Mouse (Mus musculus): ENCODE data around the gene Nrsn1. TPM values are rescaled to one million over a fixed set of nuclear protein-coding genes. Genes with fewer than 3 reads are reported as not detected.

Gene Nrsn1
- total and polyA plus RNA-seq, 2 experiments from 2014 or later, result 26.2 to 75.7 TPM

GRCm38 (mm10) chr13:25269039-25269438 is 1.3 kb downstream of the Nrsn1 start:
- Histone ChIP-seq H3K27ac (no peak overlapping the region; the same call in 1 of the 2 replicates), H3K9me3 (ENCODE audit: low read length) (no peaks in the 10 kb centered on the region), H3K36me3 (ENCODE audit: insufficient read depth, low read length) (no peaks in the 10 kb centered on the region), H3K27me3 (ENCODE audit: insufficient read depth, low read length) (no peaks in the 10 kb centered on the region), H3K4me2 (ENCODE audit: low read depth, low read length) (peak overlapping the region; percentile 63), H3K4me1 (ENCODE audit: insufficient read depth, low read length) (no peaks in the 10 kb centered on the region), H3K4me3 (ENCODE audit: low read length) (peak overlapping the region; percentile 50), H3K9ac (replicated peaks; ENCODE audit: low read length) (peak overlapping the region; percentile 44; the same call in 1 of the 2 replicates)
- TF ChIP-seq CTCF (IDR thresholded peaks at IDR 0.05; ENCODE audit: low read depth), result no peak
- WGBS, result 10% methylated on average over 2 of the region's 2 CpGs
- ATAC-seq, result no peak
- peak; percentile 64 for DNase-seq (ENCODE audit: low spot score)

GRCm38 (mm10) chr13:25262748-25263147 is 7.6 kb downstream of the Nrsn1 start:
- H3K9ac ChIP-seq (replicated peaks; ENCODE audit: low read length), result no peak overlapping the region
- DNase-seq (ENCODE audit: low spot score) (no peak), ATAC-seq (no peak)
- WGBS, result 76% methylated on average over 4 of the region's 4 CpGs
- no peaks in the 10 kb centered on the region for H3K9me3 ChIP-seq (ENCODE audit: low read length)
- no peaks in the 10 kb centered on the region for H3K36me3 ChIP-seq (ENCODE audit: insufficient read depth, low read length)
- no peak for TF ChIP-seq CTCF (IDR thresholded peaks at IDR 0.05; ENCODE audit: low read depth)
- no peak overlapping the region for H3K4me2 ChIP-seq (ENCODE audit: low read depth, low read length)
- H3K4me1 ChIP-seq (ENCODE audit: insufficient read depth, low read length), result no peaks in the 10 kb centered on the region
- no peak overlapping the region for H3K27ac ChIP-seq
- no peak overlapping the region for H3K4me3 ChIP-seq (ENCODE audit: low read length)
- H3K27me3 ChIP-seq (ENCODE audit: insufficient read depth, low read length), result no peaks in the 10 kb centered on the region

GRCm38 (mm10) chr13:25257608-25258007 is 12.7 kb downstream of the Nrsn1 start:
- Histone ChIP-seq H3K9me3 (ENCODE audit: low read length) (no peaks in the 10 kb centered on the region), H3K4me1 (ENCODE audit: insufficient read depth, low read length) (no peaks in the 10 kb centered on the region), H3K4me3 (ENCODE audit: low read length) (no peak overlapping the region), H3K27me3 (ENCODE audit: insufficient read depth, low read length) (no peaks in the 10 kb centered on the region), H3K27ac (no peak overlapping the region), H3K4me2 (ENCODE audit: low read depth, low read length) (no peak overlapping the region), H3K9ac (replicated peaks; ENCODE audit: low read length) (no peak overlapping the region), H3K36me3 (ENCODE audit: insufficient read depth, low read length) (no peaks in the 10 kb centered on the region)
- DNase-seq (ENCODE audit: low spot score), result peak; percentile 29
- no peak for TF ChIP-seq CTCF (IDR thresholded peaks at IDR 0.05; ENCODE audit: low read depth)
- peak; percentile 66; the same call in 1 of the 2 replicates for ATAC-seq
- 64% methylated on average over 6 of the region's 6 CpGs for WGBS

- TF ChIP-seq CTCF (IDR thresholded peaks at IDR 0.05; ENCODE audit: low read depth), result no peak
Measured at GRCm38 (mm10) chr13:25254478-25255263, 15.6 kb downstream of the Nrsn1 start.

GRCm38 (mm10) chr13:25251893-25252292 is 18.4 kb downstream of the Nrsn1 start:
- Histone ChIP-seq H3K4me1 (ENCODE audit: insufficient read depth, low read length) (no peaks in the 10 kb centered on the region), H3K36me3 (ENCODE audit: insufficient read depth, low read length) (no peaks in the 10 kb centered on the region), H3K4me3 (ENCODE audit: low read length) (no peak overlapping the region), H3K4me2 (ENCODE audit: low read depth, low read length) (no peak overlapping the region), H3K27me3 (ENCODE audit: insufficient read depth, low read length) (no peaks in the 10 kb centered on the region), H3K9me3 (ENCODE audit: low read length) (no peaks in the 10 kb centered on the region), H3K27ac (no peak overlapping the region), H3K9ac (replicated peaks; ENCODE audit: low read length) (no peak overlapping the region)
- 53% methylated on average over 1 of the region's 1 CpGs for WGBS
- no peak for TF ChIP-seq CTCF (IDR thresholded peaks at IDR 0.05; ENCODE audit: low read depth)
- no peak for DNase-seq (ENCODE audit: low spot score)
- ATAC-seq, result no peak

More at GRCm38 (mm10) chr13:25254478-25255263, 15.6 kb downstream of the Nrsn1 start:
- Histone ChIP-seq H3K27me3 (ENCODE audit: insufficient read depth, low read length) (no peaks in the 10 kb centered on the region), H3K9me3 (ENCODE audit: low read length) (no peaks in the 10 kb centered on the region), H3K9ac (replicated peaks; ENCODE audit: low read length) (no peak overlapping the region), H3K36me3 (ENCODE audit: insufficient read depth, low read length) (no peaks in the 10 kb centered on the region), H3K4me2 (ENCODE audit: low read depth, low read length) (no peak overlapping the region), H3K4me1 (ENCODE audit: insufficient read depth, low read length) (no peaks in the 10 kb centered on the region), H3K4me3 (ENCODE audit: low read length) (no peak overlapping the region), H3K27ac (no peak overlapping the region)
- ATAC-seq (no peak), DNase-seq (ENCODE audit: low spot score) (no peak)
- WGBS, result 81% methylated on average over 9 of the region's 9 CpGs

GRCm38 (mm10) chr13:25220186-25220787 is 50.0 kb downstream of the Nrsn1 start:
- Histone ChIP-seq H3K9ac (replicated peaks; ENCODE audit: low read length) (no peak overlapping the region), H3K4me2 (ENCODE audit: low read depth, low read length) (no peak overlapping the region), H3K9me3 (ENCODE audit: low read length) (no peaks in the 10 kb centered on the region), H3K4me1 (ENCODE audit: insufficient read depth, low read length) (no peaks in the 10 kb centered on the region), H3K27ac (no peak overlapping the region), H3K27me3 (ENCODE audit: insufficient read depth, low read length) (no peaks in the 10 kb centered on the region), H3K36me3 (ENCODE audit: insufficient read depth, low read length) (no peaks in the 10 kb centered on the region), H3K4me3 (ENCODE audit: low read length) (no peak overlapping the region)
- ATAC-seq (no peak), DNase-seq (ENCODE audit: low spot score) (no peak)
- 70% methylated on average over 5 of the region's 5 CpGs for WGBS
- no peak for TF ChIP-seq CTCF (IDR thresholded peaks at IDR 0.05; ENCODE audit: low read depth)

- no peak for TF ChIP-seq CTCF (IDR thresholded peaks at IDR 0.05; ENCODE audit: low read depth)
- Histone ChIP-seq H3K4me3 (ENCODE audit: low read length) (no peak overlapping the region), H3K36me3 (ENCODE audit: insufficient read depth, low read length) (no peaks in the 10 kb centered on the region), H3K27ac (no peak overlapping the region), H3K27me3 (ENCODE audit: insufficient read depth, low read length) (no peaks in the 10 kb centered on the region), H3K9me3 (ENCODE audit: low read length) (no peaks in the 10 kb centered on the region), H3K9ac (replicated peaks; ENCODE audit: low read length) (no peak overlapping the region), H3K4me1 (ENCODE audit: insufficient read depth, low read length) (no peaks in the 10 kb centered on the region), H3K4me2 (ENCODE audit: low read depth, low read length) (no peak overlapping the region)
- no peak for DNase-seq (ENCODE audit: low spot score)
- no peak for ATAC-seq
- WGBS, result 97% methylated on average over 1 of the region's 1 CpGs
Measured at GRCm38 (mm10) chr13:25218394-25218793, 51.9 kb downstream of the Nrsn1 start.

Data from hindbrain, postnatal 0 days (tissue).